Mouse (Mus musculus) megakaryocyte, embryonic 14.5 days (primary cell): ENCODE data around the gene Reln.

Experiments
- FLI1 ChIP-seq: IDR thresholded peaks from 2 replicates; pipeline ENCODE4 v1.6.1; 2012; ENCODE audit warnings: low read length, inconsistent platforms, mixed read lengths
- GATA1 ChIP-seq: IDR thresholded peaks from 3 replicates; pipeline ENCODE4 v1.6.1; 2012; ENCODE audit warnings: mixed read lengths, low read length, inconsistent platforms, borderline replicate concordance

GRCm38 (mm10) chr5:22187599-22187998 is 156.9 kb downstream of the Reln start:
- no peak for TF ChIP-seq GATA1
- no peak for TF ChIP-seq FLI1
